Mouse (Mus musculus) stomach, postnatal 0 days (tissue): Measurements from ENCODE around the gene Cbx2.

Experiments used
- CTCF ChIP-seq: IDR thresholded peaks from 2 replicates; pipeline ENCODE4 v1.5.1; 2016; ENCODE audit warnings: antibody characterized with exemption, low read depth, mild to moderate bottlenecking, moderate library complexity
- EP300 ChIP-seq: optimal IDR thresholded peaks from 2 replicates; pipeline ENCODE3; 2016; ENCODE audit warnings: antibody characterized with exemption

DNA sequence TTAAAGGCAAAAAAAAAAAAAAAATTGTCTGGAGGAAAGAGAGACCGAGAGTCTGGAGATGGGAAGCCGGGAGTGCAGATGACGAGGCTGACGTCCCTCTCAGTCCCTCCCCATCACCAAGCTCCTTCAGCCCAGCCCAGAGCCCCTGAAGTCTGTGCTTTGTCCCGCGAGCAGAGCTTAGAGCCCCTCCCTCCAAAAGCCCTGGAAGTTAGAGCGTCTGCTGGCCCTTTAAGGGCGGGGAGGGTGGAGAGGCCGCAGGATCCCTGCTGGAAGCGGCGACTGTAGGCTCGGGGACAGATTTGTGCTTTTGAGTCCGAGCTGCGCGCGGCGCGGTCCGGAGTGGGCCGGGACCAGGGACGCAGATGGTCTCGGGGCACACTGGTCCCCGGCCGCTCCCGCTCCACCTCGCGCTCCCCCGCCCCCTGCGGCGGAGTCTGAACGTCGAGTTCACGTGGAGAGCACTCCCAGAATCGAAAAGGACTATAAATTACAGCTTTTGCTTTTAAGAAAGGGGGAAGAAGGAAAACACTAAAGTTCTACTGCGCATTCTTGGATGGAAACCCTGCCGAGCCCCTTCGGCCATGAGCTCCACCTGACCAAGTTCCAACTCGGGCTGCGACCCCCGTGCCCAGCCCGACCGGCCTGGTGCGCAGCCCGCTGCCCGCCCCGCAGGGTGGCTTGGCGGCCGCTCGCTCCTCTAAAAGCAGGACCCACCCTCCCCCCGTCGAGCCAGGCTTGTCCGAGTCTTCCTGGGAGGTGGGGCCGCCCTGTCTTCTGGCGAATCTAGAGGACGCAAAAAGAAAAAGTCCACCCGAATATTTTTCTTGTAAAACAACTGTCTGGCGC is 14.4 kb downstream of the Cbx2 start:
- TF ChIP-seq CTCF (no peak), EP300 (no peak)
